Mouse (Mus musculus) hindbrain, postnatal 0 days (tissue): ENCODE measurements around the gene Noto. TPM values are rescaled to one million over a fixed set of nuclear protein-coding genes. Genes with fewer than 3 reads are reported as not detected.

Experiments used
- ATAC-seq: fragments of 200-750 bp; cut with Nextera tagmentation; 2 replicates; pipeline ENCODE4 v1.8.0; 2017; ENCODE audit warnings: mild to moderate bottlenecking, moderate TSS enrichment, moderate library complexity
- DNase-seq: peaks from one replicate; pipeline ENCODE4 v3.0.0-alpha.2; 2015; ENCODE audit warnings: low spot score
- H3K27ac ChIP-seq: fragments of 300-500 bp; sonication (generic); 2 replicates; pipeline ENCODE4 v1.5.1; 2014; ENCODE audit warnings: mild to moderate bottlenecking
- H3K27me3 ChIP-seq: fragments of 300-500 bp; sonication (generic); 2 replicates; pipeline ENCODE4 v1.6.1; 2014; ENCODE audit warnings: low read length, mixed read lengths; ENCODE audit not compliant: insufficient read depth
- H3K36me3 ChIP-seq: fragments of 300-500 bp; sonication (generic); 2 replicates; pipeline ENCODE4 v1.6.1; 2014; ENCODE audit warnings: low read length, mixed read lengths; ENCODE audit not compliant: insufficient read depth
- H3K4me1 ChIP-seq: fragments of 300-500 bp; sonication (generic); 2 replicates; pipeline ENCODE4 v1.6.1; 2014; ENCODE audit warnings: antibody characterized with exemption, low read length, mixed read lengths; ENCODE audit not compliant: insufficient read depth
- H3K4me2 ChIP-seq: fragments of 300-500 bp; sonication (generic); 2 replicates; pipeline ENCODE4 v1.6.1; 2014; ENCODE audit warnings: low read depth, mild to moderate bottlenecking, low read length, moderate library complexity, mixed read lengths
- H3K4me3 ChIP-seq: fragments of 300-500 bp; sonication (generic); 2 replicates; pipeline ENCODE4 v1.5.1; 2014; ENCODE audit warnings: low read length
- H3K9ac ChIP-seq: fragments of 300-500 bp; sonication (generic); replicated peaks from 2 replicates; pipeline ENCODE4 v1.6.1; 2014; ENCODE audit warnings: mild to moderate bottlenecking, low read length, moderate library complexity, mixed read lengths
- H3K9me3 ChIP-seq: fragments of 300-500 bp; sonication (generic); 2 replicates; pipeline ENCODE4 v1.6.1; 2016; ENCODE audit warnings: low read length, mixed read lengths
- CTCF ChIP-seq: IDR thresholded peaks from 2 replicates; pipeline ENCODE4 v1.5.1; 2016; ENCODE audit warnings: antibody characterized with exemption, control low read depth, low read depth
- WGBS: fragments of 180-500 bp; shearing (Covaris S2); extraction: QIAGEN DNeasy Blood & Tissue Kit; methylation state at CpG from one replicate; pipeline ENCODE4 v1.1.7; 2014; 5-methylcytosine and 5-hydroxymethylcytosine counted together
- polyA plus RNA-seq: library from polyadenylated mRNA; unstranded; fragments of >200 nt; fragmentation: Nextera tagmentation; extraction: Ambion mirVana; gene quantifications from 2 replicates; pipeline ENCODE4 v1.2.1, GENCODE M21; 2015
- total RNA-seq: library from RNA; depleted of rRNA; stranded (reverse); fragments of >200 nt; gene quantifications from 2 replicates; pipeline ENCODE4 v1.2.3, GENCODE M21; 2014

Gene Noto
- total and polyA plus RNA-seq, 2 experiments from 2014 or later = not detected

DNA sequence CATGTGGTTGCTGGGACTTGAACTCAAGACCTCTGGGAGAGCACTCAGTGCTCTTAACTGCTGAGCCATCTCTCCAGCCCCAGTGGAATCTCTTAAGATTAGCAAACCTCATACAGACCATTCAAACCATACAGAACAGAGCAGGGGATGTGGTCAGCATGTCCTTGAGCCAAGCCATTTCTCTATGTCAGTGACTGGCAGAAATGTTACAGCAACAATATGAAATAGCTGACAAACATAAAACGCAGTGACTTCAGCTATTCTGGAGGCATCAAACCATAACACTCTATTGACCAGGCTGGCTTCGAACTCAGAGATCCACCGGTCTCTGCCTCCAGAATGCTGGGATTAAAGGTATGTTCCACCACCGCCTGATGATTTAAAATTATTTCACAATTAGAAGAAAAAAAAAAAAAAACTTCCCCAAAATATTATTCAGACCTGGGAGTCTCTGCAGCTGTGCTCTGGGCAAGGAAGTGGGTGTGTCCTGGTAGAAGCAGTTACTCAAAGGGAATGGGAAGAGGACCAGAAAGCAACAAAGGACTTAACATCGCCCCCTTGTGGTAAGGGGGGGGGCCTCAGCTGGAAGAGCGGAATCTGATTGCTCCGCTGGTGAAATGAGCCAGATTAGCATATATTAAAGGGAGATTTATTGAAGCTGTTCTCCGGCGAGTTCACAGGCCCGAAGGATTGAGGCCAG lies 43.3 kb upstream of the Noto start:
- H3K4me2 ChIP-seq = 0 out of 2 replicates have a peak overlapping the region, but pooled peaks have one; percentile 2
- no peaks in the 10 kb centered on the region for H3K36me3 ChIP-seq
- H3K4me3 ChIP-seq = no peak overlapping the region
- WGBS = 26% methylated on average over 10 of the region's 10 CpGs
- peak; percentile 85 for DNase-seq
- peak; percentile 82 for ATAC-seq
- TF ChIP-seq CTCF = peak; percentile 83
- H3K9me3 ChIP-seq = no peaks in the 10 kb centered on the region
- no peak overlapping the region for H3K27ac ChIP-seq
- no peaks in the 10 kb centered on the region for H3K27me3 ChIP-seq
- H3K4me1 ChIP-seq = no peaks in the 10 kb centered on the region
- H3K9ac ChIP-seq = no peak overlapping the region

DNA sequence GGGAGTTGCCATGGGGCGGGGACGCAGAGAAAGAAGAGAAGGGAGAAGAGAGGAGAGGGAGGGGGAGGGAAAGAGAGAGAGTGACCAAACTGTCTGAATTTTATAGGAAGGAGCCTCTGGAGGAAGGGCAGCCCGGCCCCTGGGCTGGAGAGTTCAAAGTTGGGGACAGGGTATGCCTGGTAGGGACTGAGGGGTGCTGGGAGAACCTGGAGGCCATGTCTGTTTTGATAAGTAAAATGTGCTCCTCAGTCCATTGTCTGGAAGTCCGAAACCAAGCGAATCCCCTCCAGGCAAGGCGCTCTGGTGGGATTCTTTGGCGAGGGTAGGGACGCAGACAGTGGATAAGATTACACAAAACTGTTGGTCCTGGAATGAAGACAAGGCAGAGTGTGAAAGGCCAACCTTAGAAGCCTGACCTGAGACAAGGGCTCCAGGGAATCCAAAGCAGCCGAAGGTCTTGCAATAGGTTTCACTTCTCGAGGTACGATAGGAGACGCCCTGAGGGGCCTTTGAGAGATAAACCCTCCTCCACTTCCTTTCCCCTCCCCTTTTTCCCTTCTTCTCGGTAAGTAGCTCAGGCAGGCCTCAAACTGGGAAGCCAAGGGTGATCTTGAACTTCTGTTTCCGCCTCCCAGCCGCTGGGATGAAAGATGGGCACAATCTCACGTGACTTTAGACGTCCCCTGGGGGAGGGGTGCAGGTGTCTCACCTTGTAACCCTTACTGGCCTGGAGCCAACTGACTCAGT lies 42.6 kb upstream of the Noto start:
- Histone ChIP-seq H3K36me3 (no peaks in the 10 kb centered on the region), H3K27me3 (no peaks in the 10 kb centered on the region), H3K9me3 (no peaks in the 10 kb centered on the region), H3K27ac (no peak overlapping the region), H3K9ac (no peak overlapping the region), H3K4me2 (0 out of 2 replicates have a peak overlapping the region, but pooled peaks have one; percentile 2), H3K4me1 (no peaks in the 10 kb centered on the region), H3K4me3 (no peak overlapping the region)
- ATAC-seq (no peak), DNase-seq (no peak)
- no peak for TF ChIP-seq CTCF
- WGBS = 36% methylated on average over 17 of the region's 17 CpGs

DNA sequence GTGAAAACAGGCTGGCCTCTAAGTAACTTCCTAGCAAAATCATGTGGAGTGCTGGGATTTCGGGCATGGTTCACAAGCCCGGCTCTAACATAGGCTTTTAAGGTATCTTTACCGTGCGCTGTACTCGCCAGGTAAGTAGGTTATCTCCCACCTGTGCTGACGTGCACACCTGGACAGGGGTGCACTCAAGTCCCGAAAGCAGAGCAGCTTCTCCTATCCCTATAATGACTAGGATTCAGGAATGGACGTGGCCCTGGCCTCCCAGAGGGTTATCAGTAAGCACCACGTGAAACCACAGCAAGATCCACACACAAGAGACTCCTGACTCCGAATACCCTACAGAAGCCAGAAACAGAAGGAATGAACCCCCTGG lies 42.1 kb upstream of the Noto start:
- Histone ChIP-seq H3K4me2 (no peak overlapping the region), H3K36me3 (no peaks in the 10 kb centered on the region), H3K4me3 (no peak overlapping the region), H3K9me3 (no peaks in the 10 kb centered on the region), H3K27me3 (no peaks in the 10 kb centered on the region), H3K27ac (no peak overlapping the region), H3K4me1 (no peaks in the 10 kb centered on the region), H3K9ac (no peak overlapping the region)
- no peak for TF ChIP-seq CTCF
- 80% methylated on average over 10 of the region's 10 CpGs for WGBS
- ATAC-seq (no peak), DNase-seq (no peak)

DNA sequence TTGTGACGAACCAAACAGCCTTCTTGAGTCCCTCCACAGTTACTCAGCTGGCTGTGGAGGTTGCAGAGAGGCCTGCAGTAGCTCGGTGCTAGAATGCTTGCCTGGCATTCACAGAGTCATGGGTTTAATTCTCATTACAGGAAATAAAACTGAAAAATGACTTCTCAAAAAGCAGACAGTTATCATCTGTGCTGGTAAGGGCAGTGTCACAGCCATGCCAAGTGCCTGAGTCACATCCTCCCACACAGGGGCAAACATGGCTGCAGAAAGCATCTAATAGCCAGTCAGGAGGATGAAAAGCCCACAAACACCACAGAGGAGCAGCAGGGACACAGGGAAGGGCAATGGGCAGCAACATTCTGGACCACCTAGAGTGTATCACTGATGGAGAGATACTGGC lies 40.9 kb upstream of the Noto start:
- Histone ChIP-seq H3K9ac (no peak overlapping the region), H3K27me3 (no peaks in the 10 kb centered on the region), H3K4me2 (no peak overlapping the region), H3K4me3 (no peak overlapping the region), H3K9me3 (no peaks in the 10 kb centered on the region), H3K36me3 (no peaks in the 10 kb centered on the region), H3K27ac (no peak overlapping the region), H3K4me1 (no peaks in the 10 kb centered on the region)
- TF ChIP-seq CTCF = no peak
- ATAC-seq (no peak), DNase-seq (no peak)
- 77% methylated on average over 2 of the region's 2 CpGs for WGBS

DNA sequence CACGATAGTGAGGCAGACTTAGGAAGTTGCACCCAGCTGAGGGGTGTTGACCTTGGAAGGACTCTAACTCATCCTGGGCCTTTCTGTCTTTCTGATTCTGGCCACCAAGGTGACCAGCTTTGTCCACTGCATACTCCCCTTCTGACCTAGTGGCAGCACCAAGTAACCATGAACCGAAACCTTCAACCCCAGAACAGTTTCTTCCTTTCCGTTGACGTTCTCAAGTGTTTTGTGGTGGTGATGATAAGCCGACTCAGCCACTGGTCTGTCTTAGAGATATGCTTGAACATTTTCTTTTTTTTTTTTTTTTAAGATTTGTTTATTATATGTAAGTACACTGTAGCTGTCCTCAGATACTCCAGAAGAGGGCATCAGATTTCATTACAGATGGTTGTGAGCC lies 35.1 kb upstream of the Noto start:
- 81% methylated on average over 5 of the region's 5 CpGs for WGBS
- Histone ChIP-seq H3K9me3 (no peaks in the 10 kb centered on the region), H3K27me3 (no peaks in the 10 kb centered on the region), H3K9ac (no peak overlapping the region), H3K4me3 (no peak overlapping the region), H3K4me1 (no peaks in the 10 kb centered on the region), H3K4me2 (no peak overlapping the region), H3K36me3 (no peaks in the 10 kb centered on the region), H3K27ac (no peak overlapping the region)
- ATAC-seq (no peak), DNase-seq (no peak)
- no peak for TF ChIP-seq CTCF

DNA sequence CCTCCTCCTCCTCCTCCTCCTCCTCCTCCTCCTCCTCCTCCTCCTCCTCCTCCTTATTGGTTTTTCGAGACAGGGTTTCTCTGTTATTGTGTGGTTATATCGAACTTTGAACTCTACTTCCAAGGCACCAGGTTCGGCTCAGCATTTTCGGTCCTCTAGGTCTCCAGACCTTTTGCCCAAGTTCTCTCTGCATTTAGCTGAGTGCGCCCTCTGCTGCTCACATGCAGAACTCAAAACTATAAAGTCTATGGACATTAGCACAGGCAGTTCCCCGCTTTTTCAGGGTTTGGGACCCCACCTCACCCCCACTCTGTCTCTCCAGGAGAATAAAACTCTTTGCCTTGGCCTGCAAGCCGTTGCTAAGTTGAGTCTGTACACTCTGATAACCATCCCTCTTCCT lies 31.9 kb upstream of the Noto start:
- no peak for ATAC-seq
- 23% methylated on average over 6 of the region's 7 CpGs for WGBS
- Histone ChIP-seq H3K9ac (no peak overlapping the region), H3K9me3 (no peaks in the 10 kb centered on the region), H3K4me1 (no peaks in the 10 kb centered on the region), H3K27ac (no peak overlapping the region), H3K4me3 (no peak overlapping the region), H3K27me3 (no peaks in the 10 kb centered on the region), H3K36me3 (no peaks in the 10 kb centered on the region), H3K4me2 (no peak overlapping the region)
- peak; percentile 81 for TF ChIP-seq CTCF
- DNase-seq = peak; percentile 82

DNA sequence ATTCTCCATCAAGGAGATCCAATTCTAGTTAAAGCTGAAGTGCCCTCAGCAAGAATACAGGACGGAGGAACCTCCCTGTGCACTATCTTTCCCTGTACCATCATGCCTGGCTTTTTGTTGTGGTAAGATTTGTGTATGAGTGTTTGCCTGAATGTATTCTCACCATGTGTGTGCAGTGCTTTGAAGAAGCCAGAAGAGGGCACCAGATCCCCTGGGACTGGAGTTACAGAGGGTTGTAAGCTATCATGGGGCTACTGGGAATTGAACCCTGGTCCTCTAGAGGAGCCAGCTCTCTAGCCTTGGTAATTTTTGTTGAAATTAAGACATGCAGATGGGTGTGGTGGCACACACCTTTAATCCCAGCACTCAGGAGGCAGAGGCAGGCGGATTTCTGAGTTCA lies 28.3 kb upstream of the Noto start:
- no peaks in the 10 kb centered on the region for H3K9me3 ChIP-seq
- WGBS = 75% methylated on average over 2 of the region's 2 CpGs
- no peaks in the 10 kb centered on the region for H3K4me1 ChIP-seq
- no peaks in the 10 kb centered on the region for H3K36me3 ChIP-seq
- no peak for ATAC-seq
- H3K27me3 ChIP-seq = no peaks in the 10 kb centered on the region
- no peak for TF ChIP-seq CTCF
- H3K9ac ChIP-seq = no peak overlapping the region
- H3K4me2 ChIP-seq = no peak overlapping the region
- H3K27ac ChIP-seq = no peak overlapping the region
- H3K4me3 ChIP-seq = no peak overlapping the region
- no peak for DNase-seq
